Mouse (Mus musculus) MEL (cell line): ENCODE measurements around the gene Tbk1.

ENCODE experiments used
- BHLHE40 ChIP-seq: IDR thresholded peaks from 2 replicates; pipeline ENCODE4 v1.6.1; 2012; ENCODE audit warnings: low read depth, mild to moderate bottlenecking, inconsistent platforms, low read length, improper control_type of control experiment, borderline replicate concordance
- CHD2 ChIP-seq: IDR thresholded peaks from 2 replicates; pipeline ENCODE4 v1.6.1; 2011; ENCODE audit warnings: low read length, improper control_type of control experiment
- CTCF ChIP-seq, 3 experiments: IDR thresholded peaks in 2 of 3; conservative IDR thresholded peaks in 1 of 3; 2 replicates each; pipeline ENCODE4 v1.5.1; 2011 to 2012; ENCODE audit warnings: low read length in 3 of 3, low read depth in 2 of 3, mild to moderate bottlenecking in 2 of 3, improper control_type of control experiment in 1 of 3, inconsistent platforms in 1 of 3, mixed read lengths in 1 of 3, moderate library complexity in 1 of 3; ENCODE audit not compliant: control insufficient read depth in 1 of 3, insufficient read depth in 1 of 3, poor library complexity in 1 of 3, severe bottlenecking in 1 of 3
- E2F4 ChIP-seq: IDR thresholded peaks from 2 replicates; pipeline ENCODE4 v1.6.1; 2011; ENCODE audit warnings: low read depth, low read length, improper control_type of control experiment, borderline replicate concordance
- EP300 ChIP-seq, 2 experiments: IDR thresholded peaks; 2 replicates each; pipeline ENCODE4 v1.6.1; 2011; ENCODE audit warnings: improper control_type of control experiment in 2 of 2, low read length in 2 of 2, low read depth in 1 of 2, mild to moderate bottlenecking in 1 of 2
- ETS1 ChIP-seq: IDR thresholded peaks from 2 replicates; pipeline ENCODE4 v1.6.1; 2012; ENCODE audit warnings: low read depth, mild to moderate bottlenecking, inconsistent platforms, low read length, improper control_type of control experiment, moderate library complexity
- MAFK ChIP-seq: IDR thresholded peaks from 2 replicates; pipeline ENCODE4 v1.6.1; 2011; ENCODE audit warnings: low read depth, mild to moderate bottlenecking, low read length, improper control_type of control experiment, borderline replicate concordance
- MEF2A ChIP-seq: IDR thresholded peaks from 2 replicates; pipeline ENCODE4 v1.6.1; 2014; ENCODE audit warnings: low read depth, mild to moderate bottlenecking, inconsistent platforms, low read length, improper control_type of control experiment; ENCODE audit not compliant: poor library complexity, insufficient replicate concordance, severe bottlenecking; ENCODE audit errors: extremely low read depth
- POLR2A ChIP-seq, 2 experiments: IDR thresholded peaks; 2 replicates each; pipeline ENCODE4 v1.6.1; 2011 to 2012; ENCODE audit warnings: low read length in 2 of 2, mild to moderate bottlenecking in 2 of 2, control low read depth in 1 of 2, improper control_type of control experiment in 1 of 2, low read depth in 1 of 2, moderate library complexity in 1 of 2; ENCODE audit not compliant: control insufficient read depth in 1 of 2, insufficient read depth in 1 of 2, poor library complexity in 1 of 2
- UBTF ChIP-seq: IDR thresholded peaks from 2 replicates; pipeline ENCODE4 v1.6.1; 2012; ENCODE audit warnings: low read depth, mild to moderate bottlenecking, inconsistent platforms, low read length, improper control_type of control experiment, moderate library complexity, borderline replicate concordance; ENCODE audit not compliant: insufficient read depth
- USF1 ChIP-seq: IDR thresholded peaks from 2 replicates; pipeline ENCODE4 v1.6.1; 2014; ENCODE audit warnings: low read depth, mild to moderate bottlenecking, inconsistent platforms, low read length, improper control_type of control experiment, moderate library complexity

DNA sequence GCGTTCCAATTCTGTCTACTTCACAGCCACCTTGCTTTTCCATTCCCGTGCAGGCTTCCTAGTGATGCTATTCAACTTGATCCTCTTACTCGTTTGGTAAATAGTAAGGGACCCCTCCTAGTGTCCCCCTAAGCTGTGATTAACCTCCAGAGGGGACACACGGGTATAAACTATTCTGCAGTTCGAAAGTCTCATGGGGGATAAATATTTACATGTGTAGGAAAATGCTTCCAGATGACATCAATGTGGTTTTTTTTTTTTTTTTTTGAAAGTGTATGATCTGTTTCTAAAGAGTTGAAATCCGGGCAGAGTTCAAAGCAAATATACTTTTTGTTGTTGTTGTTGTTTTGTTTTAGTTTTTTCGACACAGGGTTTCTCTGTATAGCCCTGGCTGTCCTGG, 80.7 kb downstream of the Tbk1 start:
- no peak for TF ChIP-seq MAFK
- TF ChIP-seq CHD2: no peak
- no peak for TF ChIP-seq CTCF (IDR thresholded peaks at IDR 0.05 in 2 of 3, conservative IDR thresholded peaks at IDR 0.05 in 1 of 3; ENCODE audit: control insufficient read depth in 1 of 3, insufficient read depth in 1 of 3, low read depth in 2 of 3, low read length in 3 of 3, poor library complexity in 1 of 3, severe bottlenecking in 1 of 3)
- TF ChIP-seq BHLHE40: no peak
- no peak for TF ChIP-seq EP300 (IDR thresholded peaks at IDR 0.05; ENCODE audit: low read depth in 1 of 2, low read length in 2 of 2)
- TF ChIP-seq MEF2A: no peak
- no peak for TF ChIP-seq USF1
- no peak for TF ChIP-seq ETS1
- TF ChIP-seq POLR2A (IDR thresholded peaks at IDR 0.05; ENCODE audit: control insufficient read depth in 1 of 2, insufficient read depth in 1 of 2, low read depth in 1 of 2, low read length in 2 of 2, poor library complexity in 1 of 2): no peak
- no peak for TF ChIP-seq UBTF
- TF ChIP-seq E2F4: no peak
